Mouse (Mus musculus) cerebellum, postnatal 25 days (tissue): ENCODE measurements at regions not wholly inside any gene's neighbourhood (a gene's known extent, or its start where the extent isn't known, plus 50 kb on each side); places are given as distances from the start of the nearest gene placed in this dataset.

Experiments
- DNase-seq, 2 experiments: peaks; one replicate each; pipeline ENCODE4 v3.0.0; 2021; ENCODE audit warnings: mixed read lengths in 2 of 2

GRCm38 (mm10) chr1:43247609-43248008 is 50.8 kb upstream of the Fhl2 start:
- DNase-seq, result no peak

DNA sequence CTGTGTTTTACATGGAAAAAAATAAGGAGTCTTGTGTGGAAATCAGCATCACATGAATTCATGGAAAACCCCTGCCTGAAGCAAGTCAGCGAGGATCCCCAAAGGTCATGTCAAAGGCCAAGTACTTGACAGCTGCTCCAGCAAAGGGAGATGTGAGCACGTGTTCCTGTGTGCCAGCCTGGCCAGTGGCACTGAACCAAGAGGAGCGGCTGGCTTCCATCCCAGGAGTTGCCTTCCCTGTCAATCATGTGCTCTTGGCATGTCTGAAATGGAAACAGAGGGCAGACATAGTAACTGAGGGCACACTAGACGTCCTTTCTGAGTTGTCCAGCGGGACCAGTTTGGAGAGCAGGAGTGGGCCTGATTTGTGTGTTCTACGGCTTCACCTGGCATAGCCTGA is 53.5 kb upstream of the Fhl2 start:
- peak in 1 of 2 experiments; percentile 12 for DNase-seq

DNA sequence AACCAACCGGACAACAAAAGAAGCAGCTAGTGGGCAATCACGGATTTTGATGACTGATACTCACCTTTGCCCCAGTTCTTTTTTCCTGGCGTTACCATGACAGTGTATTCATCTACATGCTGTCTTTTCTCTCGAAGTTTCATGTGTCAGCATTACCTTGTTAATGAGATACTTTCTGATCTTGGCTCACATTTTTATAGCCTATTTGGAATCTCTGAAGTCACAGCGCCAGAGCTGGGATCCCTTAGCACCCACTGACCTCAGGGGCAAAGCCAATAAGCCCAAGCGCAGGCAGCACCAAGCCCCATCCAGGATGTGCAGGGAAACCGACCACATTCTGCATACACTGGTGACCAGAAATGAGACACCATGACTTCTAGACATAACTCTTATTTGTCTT is 54.6 kb upstream of the Fhl2 start:
- DNase-seq, result no peak

- DNase-seq, result no peak
Observed at GRCm38 (mm10) chr1:43254129-43254528, 57.3 kb upstream of the Fhl2 start.

DNA sequence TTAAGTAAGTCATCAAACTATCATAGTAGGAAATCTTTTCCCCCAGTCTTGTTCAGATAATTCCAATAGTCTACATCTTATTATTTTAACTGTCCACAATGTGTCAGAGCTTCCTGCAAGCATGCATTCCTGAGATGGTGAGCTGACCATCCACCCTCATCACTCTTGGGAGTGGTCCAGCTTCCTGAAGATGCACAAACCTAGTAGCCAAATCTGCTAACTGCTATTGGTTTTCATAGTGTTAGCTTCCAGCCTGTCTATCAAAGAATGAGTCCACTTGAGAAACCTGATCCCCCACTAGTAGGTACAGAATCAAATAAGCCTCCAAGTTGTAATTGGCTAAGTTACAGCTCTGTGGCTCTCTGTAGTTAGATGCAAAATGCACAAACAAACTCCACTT is 59.3 kb upstream of the Fhl2 start:
- no peak for DNase-seq

DNA sequence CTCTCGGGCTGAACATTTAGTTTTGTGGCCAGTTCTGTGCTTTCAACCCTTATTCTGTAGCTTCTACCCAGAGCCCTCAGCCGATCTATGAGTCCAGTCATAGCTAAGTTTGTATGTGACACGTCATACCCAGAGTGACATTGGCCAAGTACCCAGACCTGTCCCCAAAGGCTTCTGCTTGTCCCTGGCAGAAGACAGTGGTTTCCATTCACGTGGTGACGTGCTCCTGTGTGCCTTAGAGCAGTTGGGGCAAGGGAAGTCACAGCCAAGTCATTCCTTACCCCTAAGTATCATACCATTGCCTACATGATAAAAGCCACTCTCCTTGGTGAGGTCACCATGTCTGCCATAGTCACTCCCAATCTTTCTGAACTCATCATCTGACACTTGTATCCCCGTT is 61.1 kb upstream of the Fhl2 start:
- no peak for DNase-seq

DNA sequence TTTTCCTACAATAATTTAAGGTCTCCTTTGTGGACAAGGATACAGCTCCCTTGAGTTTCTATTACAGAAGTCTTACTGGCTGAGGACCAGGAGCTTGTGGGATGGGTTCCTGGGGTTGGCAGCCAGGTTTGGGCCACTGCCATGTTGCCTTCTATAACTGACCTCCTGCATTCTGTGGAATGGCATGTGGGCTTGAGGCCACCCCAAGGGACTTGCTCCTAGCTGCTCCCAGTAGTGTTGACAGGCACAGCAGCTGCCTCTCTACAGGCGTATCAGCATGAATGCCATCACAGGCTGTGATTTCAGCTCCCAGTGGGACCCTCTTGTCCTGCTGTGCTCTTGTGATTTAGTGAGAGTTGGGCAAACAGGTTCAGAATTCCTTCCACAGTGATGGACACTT is 63.1 kb upstream of the Fhl2 start:
- peak; percentile 6 to 7 for DNase-seq

GRCm38 (mm10) chr1:43260491-43260890 is 63.7 kb upstream of the Fhl2 start:
- no peak for DNase-seq

- peak; percentile 69 to 78 for DNase-seq
Observed at GRCm38 (mm10) chr1:43264407-43264889, 67.7 kb upstream of the Fhl2 start.

DNA sequence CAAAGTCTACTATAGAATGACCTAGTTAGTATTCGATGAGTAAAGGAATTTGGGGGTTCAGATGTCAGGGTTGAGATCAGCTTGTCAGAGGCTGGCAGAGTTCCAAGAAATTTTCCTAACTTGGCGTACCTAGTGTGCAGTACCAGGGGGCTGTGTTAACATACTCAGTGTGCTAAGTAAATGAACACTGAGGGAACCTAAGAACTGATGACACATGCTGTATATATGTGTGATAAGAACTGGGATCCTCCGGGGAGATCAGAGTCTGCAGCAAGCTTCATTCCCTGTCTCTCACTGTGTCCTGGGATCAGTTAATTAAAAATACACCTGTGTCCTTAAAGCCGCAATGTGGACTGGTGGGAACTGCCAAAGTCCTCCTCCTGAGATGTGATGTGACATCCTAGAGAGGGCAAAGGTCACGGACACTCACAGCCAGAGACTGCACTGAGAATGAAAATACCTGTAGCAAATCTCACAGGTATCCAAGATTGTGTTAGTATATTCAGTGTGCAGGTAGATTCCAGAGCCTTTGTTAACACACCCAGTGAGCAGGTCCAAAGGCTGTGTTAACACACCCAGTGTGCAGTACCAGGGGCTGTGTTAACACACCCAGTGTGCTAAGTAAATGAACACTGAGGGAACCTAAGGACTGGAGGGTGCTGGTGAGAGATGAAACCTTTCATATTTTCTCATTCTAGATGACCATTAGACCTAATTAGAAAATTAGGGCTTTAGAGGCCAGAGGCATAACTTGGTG is 69.1 kb upstream of the Fhl2 start:
- DNase-seq, result no peak

GRCm38 (mm10) chr1:43269685-43270084 is 72.9 kb upstream of the Fhl2 start:
- DNase-seq, result no peak

DNA sequence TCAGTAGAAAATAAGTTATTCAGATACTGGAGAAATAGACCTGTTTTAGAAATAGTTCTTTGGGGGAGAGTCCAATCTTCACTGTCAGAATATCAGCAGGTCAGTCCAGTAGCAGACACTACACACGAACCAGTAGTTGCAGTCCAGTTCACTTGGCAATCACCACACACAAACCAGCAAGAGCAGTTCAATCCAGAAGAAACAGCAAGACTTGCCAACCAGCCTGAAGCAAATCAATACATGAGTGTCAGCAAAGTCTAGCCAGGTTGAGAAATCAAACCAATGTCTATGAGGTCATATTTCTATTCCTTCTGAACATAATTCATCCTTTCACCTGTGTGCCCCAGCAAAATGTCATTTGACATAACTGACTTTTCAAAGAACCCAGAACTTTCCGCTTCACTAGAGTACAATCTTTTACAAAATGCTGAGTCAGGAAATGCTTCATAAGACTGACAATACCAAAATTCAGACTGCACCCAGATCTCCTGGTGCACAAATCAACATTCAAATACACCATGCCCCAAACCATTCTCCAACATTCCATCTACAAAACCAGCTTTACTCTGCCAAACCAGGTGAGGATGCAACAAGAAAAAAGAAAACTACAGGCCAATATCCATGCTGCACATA is 76.6 kb upstream of the Fhl2 start:
- DNase-seq, result no peak

DNA sequence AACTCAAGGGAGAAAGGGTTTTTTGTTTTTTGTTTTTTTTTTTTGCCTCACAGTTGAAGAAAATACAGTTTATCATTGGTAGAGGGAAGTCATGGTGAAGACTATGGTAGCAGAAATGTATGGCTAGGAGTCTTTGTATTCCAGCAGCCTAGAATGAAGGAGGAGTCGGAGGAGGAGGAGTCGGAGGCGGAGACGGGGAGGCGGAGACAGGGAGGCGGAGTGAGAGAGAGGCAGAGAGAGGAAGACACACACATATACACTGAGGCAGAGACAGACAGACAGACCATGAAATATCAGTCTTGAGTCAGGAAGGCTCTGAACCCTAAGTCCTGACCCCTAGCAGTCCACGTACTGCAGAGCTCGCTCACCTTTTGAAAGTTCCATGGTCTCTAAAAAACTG is 95.0 kb upstream of the Fhl2 start:
- DNase-seq, result no peak

DNA sequence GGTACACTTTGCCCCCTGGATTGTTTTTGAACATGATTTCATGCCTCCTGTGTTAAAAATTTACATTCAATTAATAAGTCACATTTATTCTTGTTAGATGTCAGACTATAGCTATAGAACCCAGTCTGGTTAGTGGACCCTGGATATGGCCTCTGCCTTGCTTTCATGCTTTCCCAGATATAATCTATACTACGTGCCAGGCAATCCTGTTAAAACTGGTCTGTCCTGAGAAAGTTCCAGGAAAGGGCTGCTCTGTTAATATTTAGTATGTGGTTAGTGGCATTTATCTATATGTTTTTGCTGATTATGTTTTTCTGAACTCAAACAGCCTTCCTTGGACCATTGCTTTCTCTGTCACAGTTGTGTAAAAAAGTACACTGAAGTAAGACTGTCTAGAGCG is 95.8 kb upstream of the Fhl2 start:
- DNase-seq, result no peak

GRCm38 (mm10) chr1:43294221-43295012 is 97.6 kb upstream of the Fhl2 start:
- DNase-seq, result no peak

DNA sequence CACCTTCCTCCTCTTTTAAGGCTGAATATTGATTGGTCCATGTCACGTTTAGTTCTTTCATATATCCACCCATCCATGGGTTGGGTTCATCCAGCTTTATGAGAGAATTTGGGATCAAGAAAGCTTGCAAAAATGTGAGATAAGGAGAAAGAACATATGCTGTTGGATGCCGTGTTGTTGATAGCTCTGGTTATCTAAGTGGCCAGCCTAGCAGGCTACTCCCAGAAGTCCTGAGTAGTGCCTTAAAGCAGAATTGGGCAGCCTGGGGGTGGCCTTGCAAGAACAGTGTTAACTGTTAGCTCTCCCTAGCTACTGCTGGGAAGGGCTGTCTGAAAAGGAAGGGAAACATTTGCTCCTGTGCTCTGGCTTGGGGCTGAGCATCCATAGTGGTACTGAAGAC is 100.8 kb upstream of the Fhl2 start:
- DNase-seq, result no peak

DNA sequence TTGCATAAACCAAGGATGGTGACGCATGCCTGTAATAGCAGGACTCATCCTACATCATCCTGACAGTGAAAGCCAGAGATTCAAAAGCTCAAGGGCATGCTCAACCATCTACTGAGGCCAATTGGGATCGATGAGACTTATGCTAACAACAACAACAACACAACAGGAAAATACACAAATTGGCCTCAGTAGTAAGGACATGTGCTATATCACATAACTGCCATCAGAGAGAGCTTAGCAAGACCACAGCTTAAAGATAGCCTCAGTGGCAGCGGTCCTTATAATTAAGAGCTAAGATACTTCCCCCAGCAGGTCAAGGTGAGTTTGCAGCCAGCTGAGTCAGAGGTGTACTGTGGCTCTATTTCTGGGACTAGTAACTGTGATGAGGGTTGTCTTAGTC is 102.0 kb upstream of the Fhl2 start:
- DNase-seq, result no peak

DNA sequence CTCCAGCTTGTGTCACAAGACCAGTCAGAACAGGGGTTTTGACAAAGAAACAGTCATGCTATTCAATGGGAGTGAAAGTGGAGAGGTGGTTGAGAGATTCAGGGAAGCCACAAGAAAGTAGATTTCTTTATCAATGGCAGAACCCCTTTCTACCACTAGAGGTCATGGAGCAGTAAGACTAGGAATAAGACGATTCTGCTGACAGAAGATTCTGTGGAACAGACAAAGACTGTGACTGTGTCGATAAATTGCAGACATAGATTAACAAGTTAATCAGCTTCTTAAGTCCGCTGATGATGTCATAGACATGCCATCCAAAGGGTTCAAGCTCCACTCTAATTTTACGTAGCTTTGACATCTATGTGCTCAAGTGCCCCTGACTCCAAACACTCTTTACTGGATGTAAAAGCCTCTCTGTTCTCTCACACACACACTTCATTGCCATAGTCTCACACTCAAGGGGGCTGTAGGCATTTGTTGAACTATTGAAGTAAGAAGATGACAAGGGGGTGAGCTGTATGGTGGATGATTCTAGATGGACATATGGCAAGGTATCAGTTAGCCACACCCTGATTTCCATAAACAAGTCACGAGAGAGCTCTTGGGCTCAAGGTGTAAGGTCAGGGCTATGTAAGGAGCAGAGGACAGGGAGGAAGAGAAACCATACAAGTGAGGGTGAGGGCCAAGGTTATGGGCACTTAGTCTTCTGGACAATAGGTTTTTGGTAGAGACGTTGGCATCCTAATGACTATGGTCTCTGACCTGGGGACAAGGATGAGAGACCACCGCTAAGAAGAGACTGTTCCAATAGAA is 102.9 kb upstream of the Fhl2 start:
- no peak for DNase-seq

- DNase-seq, result no peak
Observed at GRCm38 (mm10) chr1:43300676-43301075, 103.9 kb upstream of the Fhl2 start.

- no peak for DNase-seq
Observed at GRCm38 (mm10) chr1:43301866-43302571, 105.2 kb upstream of the Fhl2 start.

DNA sequence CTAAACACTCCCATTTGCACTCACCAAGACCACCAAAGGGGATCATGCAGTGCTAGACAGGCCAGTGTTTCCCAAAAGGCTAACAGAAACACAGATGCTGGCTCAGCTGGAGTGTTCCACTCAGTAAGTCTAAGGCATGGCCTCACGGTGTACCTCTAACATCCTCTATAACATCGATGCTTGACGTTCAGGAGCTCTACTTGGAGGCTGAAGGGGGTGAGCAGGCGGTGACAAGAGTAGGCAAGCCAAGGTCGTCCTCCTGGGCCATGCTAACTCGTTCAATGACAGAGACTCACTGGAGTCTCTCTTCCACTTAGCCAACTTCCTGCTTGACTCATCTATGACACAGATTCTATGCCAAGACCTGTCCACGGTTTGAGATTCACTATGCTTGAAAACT is 105.9 kb upstream of the Fhl2 start:
- no peak for DNase-seq
